Mouse (Mus musculus) adrenal gland, postnatal 36 days (tissue): ENCODE data around the gene Hoxc5. TPM values are rescaled to one million over a fixed set of nuclear protein-coding genes. Genes with fewer than 3 reads are reported as not detected.
A peak's percentile ranks its signal among the peaks of the same experiment; 100 is the strongest.

Source experiments
- DNase-seq, 2 experiments: peaks; one replicate each; pipeline ENCODE4 v3.0.0; 2021; ENCODE audit warnings: mixed read lengths in 1 of 2
- long read RNA-seq, 2 experiments: library from polyadenylated mRNA; stranded (forward); transcript quantifications; one replicate each; pipeline ENCODE4 v2.0.0; 2021; ENCODE audit warnings: borderline sequencing depth in 2 of 2
- total RNA-seq, 2 experiments: library from RNA; stranded (reverse); gene quantifications; 2 replicates each; pipeline ENCODE4 v1.2.3; 2021

The Hoxc5 gene
- total RNA-seq: 1 to 10 TPM; 5.7 to 6.2 TPM
- long read RNA-seq, experiment 1, transcript Hoxc5-201 (2 exons, 2,923 nt): major isoform, 5 of 9 reads
- long read RNA-seq, experiment 1, partial matches to known transcripts: 2 of 9 reads
- long read RNA-seq, experiment 1, other reads (novel, unspliced or antisense): 2 of 9 reads
- long read RNA-seq, experiment 2, partial matches to known transcripts: 0 of 1 reads
- long read RNA-seq, experiment 2, other reads (novel, unspliced or antisense): 0 of 1 reads

- no peak for DNase-seq
These were observed at the start of gene Hoxc5 for GRCm38 (mm10) chr15:102967312-102967510. Gene Hoxc5 (plus strand): TSS chr15:102967443.

DNA sequence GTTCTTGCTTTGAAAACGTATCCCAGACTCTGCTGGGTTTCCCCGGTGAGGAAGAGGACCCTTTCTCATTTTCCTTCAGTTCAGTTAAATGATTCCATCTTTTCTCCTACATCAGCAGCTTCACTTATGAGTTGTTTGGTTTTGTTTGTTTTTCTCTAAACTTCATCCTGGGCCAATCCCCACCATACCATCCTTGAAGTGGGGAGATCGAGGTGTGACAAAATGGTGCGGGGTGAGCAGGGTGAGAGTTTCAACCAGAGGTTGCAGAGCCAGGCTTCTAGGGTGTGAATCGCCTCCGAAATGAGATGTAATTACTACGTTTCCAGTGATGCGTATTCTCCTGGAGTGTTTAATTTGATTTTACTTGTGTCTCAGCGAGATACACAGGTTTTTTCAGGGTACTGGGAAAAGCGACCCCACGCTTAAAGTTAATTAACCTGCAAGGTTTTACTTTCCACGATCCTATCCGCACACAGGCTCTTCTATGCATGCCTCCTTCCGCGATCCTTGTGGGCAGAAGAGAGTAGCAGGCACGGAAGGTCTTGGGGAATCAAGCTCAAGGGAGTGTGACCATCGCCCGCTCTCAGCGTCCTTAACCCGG lies 49.2 kb upstream of the Hoxc5 start:
- no peak for DNase-seq

DNA sequence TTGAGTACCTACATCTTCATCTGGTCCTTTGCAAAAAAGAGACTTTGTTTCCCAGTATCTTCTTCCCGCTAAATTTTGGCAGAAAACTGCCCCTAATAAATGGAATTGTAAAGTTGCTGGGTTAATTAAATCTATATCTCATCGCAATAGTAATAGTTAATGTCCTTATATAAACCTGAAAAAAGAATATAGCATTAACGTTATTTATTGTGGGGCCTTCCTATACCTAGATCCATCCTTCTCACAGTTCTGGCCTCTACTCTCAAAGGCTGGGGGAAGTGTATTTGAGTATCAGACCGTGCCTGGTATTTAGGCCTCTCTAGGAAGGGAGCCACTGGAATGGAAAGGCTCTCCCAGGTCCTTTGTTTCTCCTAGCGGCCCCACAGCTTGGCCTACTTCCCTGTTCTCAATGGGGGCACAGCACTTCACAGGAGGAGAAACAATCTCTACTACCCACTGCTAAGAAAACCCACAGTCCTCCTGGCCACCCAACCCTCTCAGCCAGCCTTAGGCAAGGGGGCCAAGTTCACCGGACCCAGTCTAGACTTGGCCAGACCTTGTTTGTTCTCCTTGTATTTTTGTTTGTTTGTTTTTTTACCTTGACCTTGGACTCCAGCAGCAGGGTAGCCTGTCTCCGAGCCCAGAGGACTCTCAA lies 48.5 kb upstream of the Hoxc5 start:
- DNase-seq: no peak

DNA sequence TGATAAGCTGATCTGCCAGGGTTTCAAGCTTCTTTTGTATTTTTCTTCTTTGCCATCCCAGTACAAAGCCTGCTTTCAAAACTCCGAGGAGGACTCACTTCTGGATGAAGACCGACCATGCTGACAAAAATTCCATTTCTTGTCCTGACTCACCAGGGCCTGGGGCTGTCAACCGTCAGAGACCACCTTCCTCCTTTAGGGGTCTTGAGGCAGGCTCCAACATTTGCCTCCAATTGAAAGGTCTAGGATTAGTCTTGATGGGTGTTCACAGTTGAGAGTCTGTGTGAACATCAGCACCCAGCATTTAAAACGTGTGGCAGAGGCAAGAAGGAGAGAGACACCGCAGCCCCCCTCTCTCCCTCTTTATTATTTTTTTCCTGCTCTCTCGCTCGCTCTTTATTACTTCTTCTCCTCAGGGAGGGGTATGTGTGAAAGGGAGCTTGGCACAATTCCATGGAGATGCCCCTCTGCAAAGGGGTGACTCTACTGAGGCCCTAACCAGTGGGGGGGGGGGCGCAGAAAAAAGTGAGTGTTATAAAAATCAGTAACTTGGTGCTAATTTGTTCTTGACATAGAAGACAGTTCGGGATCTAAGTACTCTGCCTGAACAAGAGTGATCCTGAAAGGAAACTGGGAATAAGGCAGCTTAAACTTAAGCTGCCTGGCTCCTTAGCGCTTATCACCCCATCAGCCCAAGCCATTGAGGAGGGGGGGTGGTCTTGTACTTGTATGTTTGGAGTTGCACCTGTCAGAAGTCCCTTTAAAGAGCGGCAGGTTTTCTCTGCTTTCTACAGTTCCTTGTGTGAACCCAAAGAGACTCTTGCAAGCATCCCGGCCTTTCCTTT lies 47.7 kb upstream of the Hoxc5 start:
- DNase-seq: no peak

GRCm38 (mm10) chr15:102920619-102921018 lies 46.6 kb upstream of the Hoxc5 start:
- DNase-seq: peak; percentile 46 to 50

DNA sequence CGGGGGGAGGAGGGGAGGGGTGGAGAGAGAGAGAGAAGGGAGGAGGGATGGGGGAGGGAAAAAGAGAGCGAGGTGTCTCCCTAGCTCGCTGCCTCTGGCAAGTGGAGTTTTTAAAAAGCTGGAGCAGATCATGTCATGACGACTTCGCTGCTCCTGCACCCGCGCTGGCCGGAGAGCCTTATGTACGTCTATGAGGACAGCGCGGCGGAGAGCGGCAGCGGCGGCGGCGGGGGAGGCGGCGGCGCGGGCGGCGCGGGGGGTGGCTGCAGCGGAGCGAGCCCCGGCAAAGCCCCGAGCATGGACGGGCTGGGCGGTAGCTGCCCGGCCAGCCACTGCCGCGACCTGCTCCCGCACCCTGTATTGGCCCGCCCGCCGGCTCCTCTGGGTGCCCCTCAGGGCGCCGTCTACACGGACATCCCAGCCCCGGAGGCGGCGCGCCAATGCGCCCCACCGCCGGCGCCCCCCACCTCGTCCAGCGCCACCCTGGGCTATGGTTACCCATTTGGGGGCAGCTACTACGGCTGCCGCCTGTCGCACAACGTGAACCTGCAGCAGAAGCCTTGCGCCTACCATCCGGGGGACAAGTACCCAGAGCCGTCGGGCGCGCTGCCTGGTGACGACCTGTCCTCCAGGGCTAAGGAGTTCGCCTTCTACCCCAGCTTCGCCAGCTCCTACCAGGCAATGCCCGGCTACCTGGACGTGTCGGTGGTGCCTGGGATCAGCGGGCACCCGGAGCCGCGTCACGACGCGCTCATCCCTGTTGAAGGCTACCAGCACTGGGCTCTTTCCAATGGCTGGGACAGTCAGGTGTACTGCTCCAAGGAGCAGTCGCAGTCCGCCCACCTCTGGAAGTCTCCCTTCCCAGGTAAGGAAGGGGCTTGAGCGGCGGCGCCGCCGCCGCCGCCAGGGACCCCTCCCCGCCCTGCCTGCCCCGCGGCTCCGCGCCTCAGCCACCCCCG lies 45.9 kb upstream of the Hoxc5 start, which contains the start of gene Hoxc13:
Gene Hoxc13, plus strand, starts transcription at position 51 of the 959 bp plus-strand sequence.
- no peak for DNase-seq

DNA sequence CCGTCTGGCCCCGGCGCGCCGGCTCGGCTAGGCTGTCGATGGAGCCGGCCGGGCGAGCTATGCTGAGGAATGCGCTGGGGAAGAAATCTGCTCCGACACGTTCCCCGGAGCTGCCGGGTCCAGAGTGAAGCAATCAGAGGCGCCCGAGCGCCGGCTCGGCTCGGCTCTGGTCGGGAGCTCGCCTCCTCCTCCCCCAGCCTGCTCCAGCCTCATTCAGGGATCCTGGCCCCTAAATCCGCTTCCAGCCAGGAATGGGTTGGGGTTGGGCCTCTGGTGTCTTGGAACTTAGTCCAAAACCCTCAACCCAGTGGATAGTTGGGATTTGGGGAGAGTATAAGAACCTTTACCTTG lies 45.3 kb upstream of the Hoxc5 start:
- peak in 1 of 2 experiments; percentile 12 for DNase-seq

DNA sequence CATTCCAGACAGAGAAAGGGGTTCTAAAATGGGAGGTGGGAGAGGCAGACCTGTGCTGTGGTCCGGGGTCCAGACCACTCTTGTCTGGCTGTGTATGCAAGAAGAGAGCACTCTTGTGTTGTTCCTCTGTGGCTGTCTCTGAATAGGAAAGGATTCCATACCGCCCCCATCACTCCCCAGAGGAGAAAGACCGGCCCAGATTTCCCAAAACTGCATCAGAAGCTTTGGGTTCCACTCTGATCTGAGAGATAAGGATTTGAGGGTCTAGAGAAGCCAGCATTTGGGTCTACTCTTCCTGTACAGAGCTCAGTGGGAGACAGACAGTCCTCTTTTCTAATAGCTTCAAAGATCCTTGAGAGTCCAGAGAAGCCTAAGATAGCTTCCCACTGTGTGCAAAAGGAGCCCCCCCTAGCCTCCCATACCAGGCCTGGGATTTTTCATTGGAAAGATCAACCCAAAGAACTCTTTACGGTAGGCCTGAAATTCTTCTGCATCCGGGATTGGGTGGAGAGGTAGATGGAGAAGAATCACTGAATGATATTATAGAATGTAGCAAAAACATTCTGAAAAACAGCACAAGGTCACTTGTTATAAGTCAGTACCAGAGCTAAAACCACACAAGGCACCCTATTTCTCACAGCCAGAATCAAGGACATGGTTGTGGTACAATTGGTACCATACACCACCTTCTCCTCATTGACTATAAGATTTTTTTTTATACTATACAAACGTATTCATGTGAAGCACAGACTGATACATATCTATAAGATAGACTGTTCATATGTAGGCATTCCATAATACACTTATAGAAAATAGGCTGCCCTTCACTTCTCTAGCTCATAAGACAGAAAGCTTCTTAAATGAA lies 44.4 kb upstream of the Hoxc5 start:
- DNase-seq: no peak

GRCm38 (mm10) chr15:102927032-102927645 lies 40.1 kb upstream of the Hoxc5 start:
- DNase-seq: no peak

GRCm38 (mm10) chr15:102931706-102932358 lies 35.4 kb upstream of the Hoxc5 start:
- DNase-seq: no peak

DNA sequence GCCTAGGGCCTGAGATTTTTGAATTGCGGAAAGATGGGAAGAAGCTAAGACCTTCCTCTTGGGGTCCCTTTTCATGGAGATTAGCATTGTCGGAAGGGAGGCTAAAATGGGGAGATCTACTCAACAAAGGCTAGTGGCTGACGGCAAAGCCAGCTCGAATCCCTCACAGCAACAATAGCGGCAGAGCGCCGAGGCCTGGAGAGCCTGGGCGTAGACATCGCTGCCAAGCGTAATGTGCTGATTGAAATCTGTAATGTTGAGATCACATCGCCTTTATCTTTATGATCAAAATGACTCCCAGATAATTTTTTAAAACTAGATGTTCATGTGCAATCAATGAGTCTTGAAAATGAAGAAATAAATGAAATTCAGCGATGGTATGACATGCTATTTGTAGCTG lies 32.8 kb upstream of the Hoxc5 start:
- no peak for DNase-seq

DNA sequence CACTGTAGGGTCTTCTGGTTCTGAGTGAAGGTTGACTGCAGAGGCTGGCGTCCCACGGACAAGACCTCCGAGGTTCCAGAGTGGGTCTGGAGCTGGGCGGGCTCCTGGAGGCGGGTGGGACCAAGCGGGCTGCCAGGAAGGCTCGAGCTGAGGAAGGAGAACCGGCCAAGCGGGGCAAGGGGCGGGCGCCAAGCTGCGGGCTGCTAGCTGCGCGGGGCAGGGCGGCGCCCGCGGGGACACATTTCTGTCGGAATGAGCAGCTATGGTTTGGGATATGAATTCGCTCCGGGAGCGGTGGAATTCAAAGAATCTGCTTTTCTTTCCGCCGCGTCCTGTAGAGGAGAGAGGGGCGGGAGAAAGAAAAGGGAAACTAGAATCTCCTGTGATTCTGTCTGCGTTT lies 32.3 kb upstream of the Hoxc5 start:
- DNase-seq: no peak

DNA sequence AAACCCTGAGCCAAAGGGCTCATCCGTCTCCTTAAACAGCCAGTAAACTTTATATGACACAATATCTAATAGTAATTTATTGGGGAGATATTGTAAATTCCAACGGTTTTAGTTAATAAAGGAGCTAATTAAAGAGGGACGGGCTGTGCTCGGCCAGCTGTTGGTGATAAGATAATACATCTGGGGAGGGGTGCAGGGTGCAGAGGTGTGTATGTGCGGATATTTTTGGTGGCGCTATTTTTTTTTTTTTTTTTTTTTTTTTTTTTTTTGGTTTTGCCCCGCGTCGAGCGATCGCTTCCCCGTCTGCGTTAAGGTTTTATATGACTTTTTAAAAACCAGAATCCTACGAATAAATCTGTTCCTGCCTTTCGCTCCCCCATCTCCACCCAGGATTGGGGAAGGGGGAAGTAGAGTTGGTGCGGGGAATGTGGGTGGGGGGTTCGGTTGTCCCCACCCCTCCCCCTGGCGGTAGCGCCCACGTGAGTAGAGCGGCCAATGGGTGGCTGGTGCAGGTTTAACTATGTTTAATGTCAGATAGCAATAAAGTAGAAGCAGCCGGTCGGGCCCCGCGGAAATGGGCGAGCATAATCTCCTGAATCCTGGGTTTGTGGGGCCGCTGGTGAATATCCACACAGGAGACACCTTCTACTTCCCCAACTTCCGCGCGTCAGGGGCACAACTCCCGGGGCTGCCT lies 30.8 kb upstream of the Hoxc5 start, which contains the start of gene Hoxc12:
Gene Hoxc12, plus strand, starts transcription at position 479 of the 694 bp plus-strand sequence.
- no peak for DNase-seq

- no peak for DNase-seq
These were observed 30.1 kb upstream of the Hoxc5 start for GRCm38 (mm10) chr15:102937036-102937666.

DNA sequence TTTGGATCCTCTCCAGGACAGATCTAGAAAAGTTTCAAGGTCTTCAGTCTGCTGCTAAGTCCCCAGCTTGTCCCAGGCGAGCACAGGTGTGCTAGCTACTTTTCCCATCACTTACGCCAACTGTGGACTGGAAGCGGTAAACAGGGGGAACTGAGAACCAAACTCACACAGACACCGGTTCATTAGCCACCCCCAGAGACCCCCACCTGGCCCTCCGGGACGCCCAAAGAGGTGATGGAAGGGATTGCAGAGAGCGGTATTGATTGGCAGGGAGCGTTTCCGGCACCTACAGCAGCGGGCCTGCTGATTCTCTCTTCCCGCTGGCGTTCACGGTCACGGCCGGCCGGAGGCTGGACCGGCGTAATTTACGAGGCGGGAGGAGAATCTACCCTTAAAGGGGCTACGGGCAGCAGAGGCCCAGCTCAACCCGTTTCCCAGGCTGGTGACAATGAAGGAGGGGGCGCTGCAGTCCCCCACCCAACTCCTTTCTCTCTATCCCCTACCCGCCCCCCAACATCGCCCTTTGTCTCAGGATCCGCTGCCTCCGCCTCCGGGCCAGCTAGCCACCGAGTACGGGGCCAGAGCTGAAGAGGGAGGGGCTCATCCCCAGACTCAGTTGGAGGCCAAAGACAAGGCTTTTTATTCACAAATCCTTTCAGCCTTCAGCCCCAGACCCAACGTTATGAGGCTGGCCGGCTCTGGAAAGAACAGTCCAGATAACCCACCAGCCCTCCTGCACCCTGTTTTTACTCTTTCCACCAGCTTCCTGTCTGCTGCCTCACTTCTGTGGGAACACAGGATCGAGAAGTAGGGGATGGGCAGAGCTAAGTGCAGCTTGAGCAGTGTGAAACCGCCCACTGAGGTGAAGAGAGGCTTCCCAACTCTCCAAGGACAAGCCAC lies 27.7 kb upstream of the Hoxc5 start:
- no peak for DNase-seq

DNA sequence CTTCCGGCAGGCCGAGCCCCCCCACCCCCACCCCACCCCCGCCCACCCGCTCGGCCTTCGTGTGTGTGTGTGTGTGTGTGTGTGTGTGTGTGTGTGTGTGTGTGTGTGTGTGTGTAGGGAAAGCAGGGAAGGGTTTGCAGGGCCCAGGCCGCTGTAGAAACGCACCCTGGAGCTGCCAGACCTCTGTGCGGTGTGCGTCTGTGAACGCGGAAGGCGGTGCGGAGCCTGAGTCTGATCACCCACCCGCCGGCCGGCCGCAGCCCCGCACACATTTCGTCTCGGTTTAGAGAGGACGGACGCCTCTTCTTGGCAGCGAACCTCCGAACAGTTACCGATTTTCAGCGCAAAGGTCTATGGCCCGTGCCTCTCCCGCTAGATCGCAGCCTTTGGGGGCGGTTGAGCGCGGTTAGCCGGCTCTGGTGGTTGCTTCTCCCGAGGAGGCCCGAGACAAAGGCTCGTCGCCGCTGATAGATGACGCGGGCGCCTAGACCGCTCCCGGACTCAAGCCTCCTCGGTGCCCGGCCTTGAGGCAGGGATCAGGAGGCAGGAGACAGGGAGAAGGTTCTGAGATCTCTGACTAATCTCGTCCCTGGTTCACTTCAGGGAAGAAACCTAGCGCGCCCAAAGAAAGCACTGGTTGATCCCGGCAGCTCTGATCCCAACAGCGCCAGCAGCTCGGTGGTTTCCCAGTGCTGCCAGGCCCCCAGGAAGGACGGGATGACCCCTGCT lies 24.3 kb upstream of the Hoxc5 start:
- no peak for DNase-seq

DNA sequence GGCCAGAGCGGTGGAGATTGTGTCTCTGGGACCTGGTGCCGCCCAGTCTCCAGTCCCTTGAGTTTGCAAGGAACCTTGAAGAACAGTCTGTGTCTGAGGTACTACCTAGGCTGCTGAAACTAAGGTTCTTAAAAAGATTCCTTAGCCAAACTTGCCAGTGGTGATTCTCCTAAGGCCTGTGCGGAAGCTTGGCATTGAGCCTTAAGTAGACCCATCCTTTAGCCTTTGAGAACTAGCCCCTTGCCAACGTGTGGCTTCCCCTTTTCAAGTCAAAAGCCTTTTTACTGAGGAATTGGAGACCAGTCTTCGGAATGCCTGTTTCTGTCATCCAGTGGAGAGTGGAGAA lies 23.8 kb upstream of the Hoxc5 start:
- no peak for DNase-seq
